ENCODE assay signal across 14 mouse cellular contexts in the genomic region with DNA sequence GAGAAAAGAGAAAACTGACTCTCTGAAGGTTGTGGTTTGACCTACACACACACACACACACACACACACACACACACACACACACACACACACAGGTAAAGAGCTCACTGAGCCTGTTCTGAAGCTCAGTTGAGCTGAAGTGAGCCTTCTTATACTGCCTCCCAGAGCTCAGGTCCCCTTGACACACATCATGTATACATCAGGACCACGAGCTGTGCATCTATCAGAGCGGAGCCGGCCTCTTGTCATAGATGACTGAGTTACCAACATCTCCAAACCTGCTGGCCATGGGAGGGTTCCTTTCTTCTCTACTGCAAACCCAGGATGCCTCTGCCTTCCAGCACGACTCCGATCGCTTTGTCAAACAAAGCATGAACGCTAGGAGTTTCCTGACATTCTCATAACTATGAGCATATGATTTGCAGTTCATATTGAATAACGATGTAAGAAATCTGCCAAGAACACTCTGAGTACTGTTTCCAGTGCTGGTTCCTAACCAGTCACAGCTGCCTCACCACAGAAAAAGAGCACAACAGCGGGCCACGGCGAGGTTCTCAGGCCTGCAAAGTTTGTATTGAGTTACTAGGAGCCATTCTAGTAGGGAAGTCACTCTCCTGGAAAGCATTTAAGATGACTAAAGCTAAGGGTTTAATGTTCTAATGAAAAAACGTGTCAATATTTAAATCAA.
DNase-seq lines count a peak whose midpoint lies in the region; ATAC-seq lines count a peak whose summit lies in the region.
"Had no signal": no experiment of that assay in that cellular context is flagged by ENCODE, and none has a peak within 500 bp of the region (broad histone marks: within the 10 kb centered on the region; RNA-seq: fewer than 3 reads in every experiment).

No protein-coding gene starts in this region.

- no peaks in the 10 kb centered on the region for H3K9me3 ChIP-seq in forebrain, embryonic 12.5 days
- no peaks in the 10 kb centered on the region for H3K9me3 ChIP-seq in forebrain, embryonic 15.5 days
- H3K9me3 ChIP-seq in kidney, embryonic 16.5 days (ENCODE audit: low read length) = no peaks in the 10 kb centered on the region
- no peaks in the 10 kb centered on the region for H3K9me3 ChIP-seq in embryonic facial prominence, embryonic 12.5 days
- no peaks in the 10 kb centered on the region for H3K9me3 ChIP-seq in limb, embryonic 13.5 days
- H3K9me3 ChIP-seq in hindbrain, embryonic 13.5 days = no peaks in the 10 kb centered on the region
- H3K9me3 ChIP-seq: midbrain, embryonic 12.5 days had no signal

- no peaks in the 10 kb centered on the region for H3K4me1 ChIP-seq in forebrain, embryonic 12.5 days
- H3K4me1 ChIP-seq in forebrain, embryonic 15.5 days = no peaks in the 10 kb centered on the region
- peaks cover 15% of the 10 kb centered on the region for H3K4me1 ChIP-seq in kidney, embryonic 16.5 days (ENCODE audit: insufficient read depth, low read length)
- H3K4me1 ChIP-seq in embryonic facial prominence, embryonic 12.5 days = peaks cover 15% of the 10 kb centered on the region
- peaks cover 12% of the 10 kb centered on the region; the same call in 1 of the 2 replicates for H3K4me1 ChIP-seq in limb, embryonic 13.5 days
- no peaks in the 10 kb centered on the region for H3K4me1 ChIP-seq in hindbrain, embryonic 13.5 days (replicated peaks)
- H3K4me1 ChIP-seq: midbrain, embryonic 12.5 days had no signal

- H3K4me2 ChIP-seq in forebrain, embryonic 12.5 days = no peak overlapping the region
- H3K4me2 ChIP-seq in forebrain, embryonic 15.5 days (replicated peaks) = no peak overlapping the region
- no peak overlapping the region for H3K4me2 ChIP-seq in kidney, embryonic 16.5 days (replicated peaks; ENCODE audit: low read depth, low read length)
- H3K4me2 ChIP-seq in embryonic facial prominence, embryonic 12.5 days (replicated peaks) = no peak overlapping the region
- H3K4me2 ChIP-seq in limb, embryonic 13.5 days (replicated peaks) = peak overlapping the region; percentile 16; the same call in 1 of the 2 replicates
- no peak overlapping the region for H3K4me2 ChIP-seq in hindbrain, embryonic 13.5 days
- H3K4me2 ChIP-seq: midbrain, embryonic 12.5 days had no signal

- WGBS in forebrain, embryonic 12.5 days = 85% methylated on average over 12 of the region's 12 CpGs
- WGBS in forebrain, embryonic 15.5 days = 79% methylated on average over 12 of the region's 12 CpGs
- 27% methylated on average over 12 of the region's 12 CpGs for WGBS in kidney, embryonic 16.5 days
- 41% methylated on average over 12 of the region's 12 CpGs for WGBS in embryonic facial prominence, embryonic 12.5 days
- WGBS in limb, embryonic 13.5 days = 58% methylated on average over 12 of the region's 12 CpGs
- WGBS in hindbrain, embryonic 13.5 days = 87% methylated on average over 12 of the region's 12 CpGs

- no peak for DNase-seq in kidney, adult 11 months
- no peak for DNase-seq in right cerebral cortex, postnatal 14 days
- DNase-seq: adrenal gland, postnatal 10 days; cerebellum, postnatal 10 days; heart, postnatal 10 days; left cerebral cortex, postnatal 4 days; thymus, adult 18-20 months had no signal

- H3K9ac ChIP-seq in forebrain, embryonic 12.5 days = no peak overlapping the region
- no peak overlapping the region for H3K9ac ChIP-seq in forebrain, embryonic 15.5 days (replicated peaks)
- no peak overlapping the region for H3K9ac ChIP-seq in kidney, embryonic 16.5 days (replicated peaks; ENCODE audit: low read length)
- H3K9ac ChIP-seq in embryonic facial prominence, embryonic 12.5 days = no peak overlapping the region
- H3K9ac ChIP-seq in limb, embryonic 13.5 days = no peak overlapping the region
- H3K9ac ChIP-seq in hindbrain, embryonic 13.5 days = no peak overlapping the region
- H3K9ac ChIP-seq: midbrain, embryonic 12.5 days had no signal

- ATAC-seq in forebrain, embryonic 12.5 days (ENCODE audit: low FRiP score) = no peak
- ATAC-seq in forebrain, embryonic 15.5 days (replicated peaks) = no peak
- peak; percentile 79; the same call in 1 of the 2 replicates for ATAC-seq in kidney, embryonic 16.5 days (ENCODE audit: low FRiP score, low TSS enrichment)
- ATAC-seq in embryonic facial prominence, embryonic 12.5 days (ENCODE audit: insufficient number of reproducible peaks, insufficient read depth, low FRiP score, low TSS enrichment) = no peak
- peak; percentile 59; the same call in 1 of the 2 replicates for ATAC-seq in limb, embryonic 13.5 days (ENCODE audit: low FRiP score, low read depth)
- no peak for ATAC-seq in hindbrain, embryonic 13.5 days (ENCODE audit: low FRiP score)

- no peaks in the 10 kb centered on the region for H3K36me3 ChIP-seq in forebrain, embryonic 12.5 days (replicated peaks)
- H3K36me3 ChIP-seq in forebrain, embryonic 15.5 days = no peaks in the 10 kb centered on the region
- no peaks in the 10 kb centered on the region for H3K36me3 ChIP-seq in kidney, embryonic 16.5 days (ENCODE audit: insufficient read depth, low read length)
- no peaks in the 10 kb centered on the region for H3K36me3 ChIP-seq in embryonic facial prominence, embryonic 12.5 days
- no peaks in the 10 kb centered on the region for H3K36me3 ChIP-seq in limb, embryonic 13.5 days
- H3K36me3 ChIP-seq in hindbrain, embryonic 13.5 days = no peaks in the 10 kb centered on the region
- H3K36me3 ChIP-seq: midbrain, embryonic 12.5 days had no signal

- no peaks in the 10 kb centered on the region for H3K27me3 ChIP-seq in forebrain, embryonic 12.5 days
- no peaks in the 10 kb centered on the region for H3K27me3 ChIP-seq in forebrain, embryonic 15.5 days
- H3K27me3 ChIP-seq in kidney, embryonic 16.5 days (ENCODE audit: insufficient read depth, low read length) = no peaks in the 10 kb centered on the region
- no peaks in the 10 kb centered on the region for H3K27me3 ChIP-seq in embryonic facial prominence, embryonic 12.5 days
- peaks cover 3% of the 10 kb centered on the region; the same call in 1 of the 2 replicates for H3K27me3 ChIP-seq in limb, embryonic 13.5 days
- no peaks in the 10 kb centered on the region for H3K27me3 ChIP-seq in hindbrain, embryonic 13.5 days
- H3K27me3 ChIP-seq: midbrain, embryonic 12.5 days had no signal

- H3K27ac ChIP-seq in forebrain, embryonic 12.5 days = peak overlapping the region; percentile 46; the same call in 1 of the 2 replicates
- no peak overlapping the region for H3K27ac ChIP-seq in forebrain, embryonic 15.5 days (replicated peaks)
- H3K27ac ChIP-seq in kidney, embryonic 16.5 days (ENCODE audit: low read length) = peak overlapping the region; percentile 60
- peak overlapping the region; percentile 88 for H3K27ac ChIP-seq in embryonic facial prominence, embryonic 12.5 days
- H3K27ac ChIP-seq in limb, embryonic 13.5 days = peak overlapping the region; percentile 67; the same call in 1 of the 2 replicates
- no peak overlapping the region for H3K27ac ChIP-seq in hindbrain, embryonic 13.5 days
- H3K27ac ChIP-seq: midbrain, embryonic 12.5 days had no signal

- no peak overlapping the region for H3K4me3 ChIP-seq in forebrain, embryonic 12.5 days (replicated peaks)
- no peak overlapping the region for H3K4me3 ChIP-seq in forebrain, embryonic 15.5 days
- no peak overlapping the region for H3K4me3 ChIP-seq in kidney, embryonic 16.5 days (ENCODE audit: low read length)
- H3K4me3 ChIP-seq in embryonic facial prominence, embryonic 12.5 days = no peak overlapping the region
- H3K4me3 ChIP-seq in limb, embryonic 13.5 days = no peak overlapping the region
- no peak overlapping the region for H3K4me3 ChIP-seq in hindbrain, embryonic 13.5 days
- H3K4me3 ChIP-seq: midbrain, embryonic 12.5 days had no signal

Comparison
In these comparisons a context has a peak if more than half of its experiments do, and no peak if none do; other contexts are left out.
1. H3K27ac ChIP-seq: peak in forebrain, embryonic 12.5 days (single experiment), kidney, embryonic 16.5 days (single experiment), embryonic facial prominence, embryonic 12.5 days (single experiment) and limb, embryonic 13.5 days (single experiment); none in forebrain, embryonic 15.5 days (single experiment) and hindbrain, embryonic 13.5 days (single experiment).
2. ATAC-seq: peak in kidney, embryonic 16.5 days (single experiment) and limb, embryonic 13.5 days (single experiment); none in forebrain, embryonic 12.5 days (single experiment), forebrain, embryonic 15.5 days (single experiment), embryonic facial prominence, embryonic 12.5 days (single experiment) and hindbrain, embryonic 13.5 days (single experiment).